Mouse (Mus musculus) kidney, embryonic 16.5 days (tissue): ENCODE data around the gene Lars2. TPM values are rescaled to one million over a fixed set of nuclear protein-coding genes. Genes with fewer than 3 reads are reported as not detected.
"Not testable (repeated sequence)": the region's sequence is repeated elsewhere in the genome, so short reads cannot be mapped to it uniquely, and the experiment has no call there.

Experiments
- ATAC-seq: fragments of 200-750 bp; cut with Nextera tagmentation; 2 replicates; pipeline ENCODE4 v1.8.0; 2017; ENCODE audit warnings: moderate TSS enrichment; ENCODE audit not compliant: low FRiP score, low TSS enrichment
- H3K27ac ChIP-seq: fragments of 300-500 bp; sonication (generic); 2 replicates; pipeline ENCODE4 v1.5.1; 2014; ENCODE audit warnings: low read length
- H3K27me3 ChIP-seq: fragments of 300-500 bp; sonication (generic); 2 replicates; pipeline ENCODE4 v1.6.1; 2014; ENCODE audit warnings: low read length, control low read depth, mixed read lengths; ENCODE audit not compliant: insufficient read depth
- H3K36me3 ChIP-seq: fragments of 300-500 bp; sonication (generic); 2 replicates; pipeline ENCODE4 v1.6.1; 2014; ENCODE audit warnings: low read length, control low read depth, mixed read lengths; ENCODE audit not compliant: insufficient read depth
- H3K4me1 ChIP-seq: fragments of 300-500 bp; sonication (generic); 2 replicates; pipeline ENCODE4 v1.6.1; 2014; ENCODE audit warnings: low read length, control low read depth, mixed read lengths; ENCODE audit not compliant: insufficient read depth
- H3K4me2 ChIP-seq: fragments of 300-500 bp; sonication (generic); replicated peaks from 2 replicates; pipeline ENCODE4 v1.6.1; 2014; ENCODE audit warnings: low read depth, low read length
- H3K4me3 ChIP-seq: fragments of 300-500 bp; sonication (generic); 2 replicates; pipeline ENCODE4 v1.5.1; 2014; ENCODE audit warnings: mild to moderate bottlenecking, low read length
- H3K9ac ChIP-seq: fragments of 300-500 bp; sonication (generic); replicated peaks from 2 replicates; pipeline ENCODE4 v1.6.1; 2014; ENCODE audit warnings: low read length
- H3K9me3 ChIP-seq: fragments of 300-500 bp; sonication (generic); 2 replicates; pipeline ENCODE4 v1.6.1; 2016; ENCODE audit warnings: low read length, control low read depth
- WGBS: fragments of 180-500 bp; shearing (Covaris S2); extraction: QIAGEN DNeasy Blood & Tissue Kit; methylation state at CpG from one replicate; pipeline ENCODE4 v1.1.7; 2014; 5-methylcytosine and 5-hydroxymethylcytosine counted together
- polyA plus RNA-seq: library from polyadenylated mRNA; unstranded; fragments of >200 nt; fragmentation: Nextera tagmentation; extraction: Ambion mirVana; gene quantifications from 2 replicates; pipeline ENCODE4 v1.2.1, GENCODE M21; 2015

Lars2 gene
- polyA plus RNA-seq, 1 experiment from 2014 or later: 702 TPM

DNA sequence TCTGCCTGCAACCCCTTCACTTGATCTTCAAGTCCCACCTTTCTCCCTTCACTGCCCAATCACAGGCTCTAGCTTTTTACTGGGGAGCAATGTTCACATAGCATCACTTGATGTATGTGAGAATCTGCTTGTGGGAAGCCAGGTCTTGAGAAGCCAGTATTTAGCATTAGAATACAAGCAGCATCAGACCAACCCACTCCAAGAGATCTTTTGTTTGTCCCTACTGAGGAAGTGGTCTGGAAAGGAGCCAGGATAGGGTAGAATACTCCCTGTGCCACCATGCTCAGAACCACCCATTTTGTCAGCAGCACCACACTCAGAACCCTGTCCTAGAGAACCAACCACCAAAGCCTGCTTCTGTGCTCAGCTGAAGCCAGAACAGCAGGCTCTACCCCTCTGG lies 64.2 kb downstream of the Lars2 start:
- no peak for ATAC-seq
- Histone ChIP-seq H3K9me3 (no peaks in the 10 kb centered on the region), H3K4me2 (no peak overlapping the region), H3K4me1 (no peaks in the 10 kb centered on the region; the same call in 1 of the 2 replicates), H3K36me3 (peaks cover 13% of the 10 kb centered on the region; the same call in 1 of the 2 replicates), H3K9ac (no peak overlapping the region), H3K27ac (no peak overlapping the region), H3K27me3 (no peaks in the 10 kb centered on the region), H3K4me3 (no peak overlapping the region)

DNA sequence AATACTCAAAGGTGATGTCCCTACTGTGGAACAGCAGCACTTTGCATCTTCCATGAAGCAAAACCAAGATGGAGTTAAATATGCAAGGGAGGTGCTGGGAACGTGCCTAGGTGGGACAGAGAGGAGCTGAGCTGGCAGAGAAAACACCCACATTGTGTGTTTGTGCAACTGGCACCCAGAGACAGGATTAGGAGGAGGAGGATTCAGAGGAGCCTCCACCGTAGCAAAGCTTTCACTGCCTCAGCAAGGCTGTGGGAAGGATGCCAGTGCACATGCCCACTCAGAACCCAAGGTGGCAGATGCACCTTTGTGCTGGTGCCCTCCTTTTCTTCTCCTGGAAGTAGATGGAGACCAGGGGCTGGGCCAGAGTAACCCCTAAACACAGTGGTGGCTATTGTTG lies 71.5 kb downstream of the Lars2 start:
- Histone ChIP-seq H3K27ac (no peak overlapping the region), H3K36me3 (peaks cover 14% of the 10 kb centered on the region; the same call in 1 of the 2 replicates), H3K4me3 (no peak overlapping the region), H3K4me2 (no peak overlapping the region), H3K9ac (no peak overlapping the region), H3K9me3 (no peaks in the 10 kb centered on the region), H3K27me3 (no peaks in the 10 kb centered on the region), H3K4me1 (no peaks in the 10 kb centered on the region)
- WGBS: 71% methylated on average over 2 of the region's 2 CpGs
- no peak for ATAC-seq

DNA sequence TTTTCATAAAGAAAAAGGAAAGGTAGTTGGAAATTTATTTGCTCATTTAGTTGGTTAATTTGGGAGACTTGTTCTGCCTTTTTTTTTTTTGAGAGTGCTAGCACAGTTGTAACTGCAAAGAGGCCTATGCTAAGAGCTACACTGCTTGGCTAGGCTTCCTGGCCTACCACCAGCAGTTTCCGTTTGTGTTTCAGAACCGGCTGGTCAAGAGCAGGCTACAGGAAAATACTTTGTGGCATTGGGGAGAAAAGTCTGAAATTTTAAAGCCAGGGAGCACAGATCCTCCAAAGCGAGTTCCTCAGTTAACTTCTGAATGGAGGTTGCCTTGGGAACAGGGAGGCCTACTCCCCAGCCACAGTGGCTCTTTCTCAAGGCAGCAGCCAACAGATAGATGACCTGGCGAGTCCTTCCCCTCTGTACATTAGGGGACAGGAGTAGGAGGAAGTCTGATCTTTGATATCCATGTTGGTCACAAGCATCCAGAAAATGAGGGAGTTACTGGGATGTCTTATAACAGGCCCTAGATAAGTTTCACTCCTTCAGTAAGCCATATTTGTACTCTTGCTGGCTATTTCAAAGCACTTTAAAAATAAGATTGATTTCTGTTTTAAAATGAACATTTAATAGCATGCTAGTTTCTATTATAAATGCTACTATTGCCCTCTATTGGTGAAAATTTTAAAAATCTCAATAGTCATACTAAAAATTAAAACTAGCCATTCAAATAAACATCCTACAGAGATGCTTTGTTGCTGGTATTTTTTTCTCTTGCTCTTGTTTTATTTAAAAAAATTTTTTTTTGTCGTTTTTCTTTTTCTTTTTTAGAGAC lies 73.7 kb downstream of the Lars2 start:
- 71% methylated on average over 5 of the region's 5 CpGs for WGBS
- Histone ChIP-seq H3K9ac (no peak overlapping the region), H3K27ac (no peak overlapping the region), H3K36me3 (peaks cover 18% of the 10 kb centered on the region; the same call in 1 of the 2 replicates), H3K4me1 (no peaks in the 10 kb centered on the region), H3K4me3 (no peak overlapping the region), H3K4me2 (no peak overlapping the region), H3K27me3 (no peaks in the 10 kb centered on the region), H3K9me3 (no peaks in the 10 kb centered on the region)
- no peak for ATAC-seq

DNA sequence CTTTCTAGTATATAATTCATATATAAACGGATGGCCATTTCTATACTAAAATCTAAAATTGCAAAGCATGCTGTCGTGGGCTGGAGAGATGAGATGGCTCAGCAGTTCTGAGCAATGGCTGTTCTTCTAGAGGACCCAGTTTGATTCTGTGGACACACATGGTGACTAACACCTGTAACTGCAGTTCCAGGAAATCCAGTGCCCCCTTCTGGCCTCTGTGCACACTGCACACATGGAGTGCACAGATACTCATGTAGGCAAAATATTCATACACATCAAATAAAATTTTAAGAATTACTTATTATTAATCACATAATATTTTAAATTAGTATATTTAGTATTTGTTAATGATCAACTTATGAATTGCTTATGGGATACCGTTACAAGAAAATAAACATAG lies 80.4 kb downstream of the Lars2 start:
- not testable (repeated sequence) for H3K4me1 ChIP-seq, H3K27me3 ChIP-seq, H3K9me3 ChIP-seq, ATAC-seq, H3K36me3 ChIP-seq, H3K4me2 ChIP-seq, H3K4me3 ChIP-seq, H3K27ac ChIP-seq, H3K9ac ChIP-seq
- WGBS: 93% methylated on average over 2 of the region's 3 CpGs

DNA sequence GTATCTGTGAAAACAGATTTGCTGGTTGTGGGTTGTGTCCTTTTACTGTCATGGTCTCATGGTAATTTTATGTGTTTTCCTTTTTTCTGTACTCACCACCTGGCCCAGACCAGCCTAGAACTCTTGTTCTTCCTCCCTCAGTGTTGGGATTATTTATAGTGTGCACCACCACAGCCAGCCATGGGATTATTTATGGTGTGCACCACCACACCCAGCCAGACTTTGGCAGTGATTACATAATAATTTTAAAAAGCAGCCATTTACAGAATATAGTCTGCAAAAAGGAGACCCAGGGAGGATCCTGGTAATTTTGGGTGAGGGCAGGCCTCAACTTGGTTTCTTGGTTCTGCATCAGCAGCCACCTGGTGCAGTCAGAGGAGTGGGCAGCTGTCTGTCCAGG lies 81.9 kb downstream of the Lars2 start:
- Histone ChIP-seq H3K36me3 (0 out of 2 replicates have a peak, but pooled peaks cover under 1% of the 10 kb centered on the region), H3K27me3 (no peaks in the 10 kb centered on the region), H3K9me3 (no peaks in the 10 kb centered on the region), H3K27ac (no peak overlapping the region), H3K4me3 (no peak overlapping the region), H3K9ac (no peak overlapping the region), H3K4me1 (no peaks in the 10 kb centered on the region), H3K4me2 (no peak overlapping the region)
- no peak for ATAC-seq

DNA sequence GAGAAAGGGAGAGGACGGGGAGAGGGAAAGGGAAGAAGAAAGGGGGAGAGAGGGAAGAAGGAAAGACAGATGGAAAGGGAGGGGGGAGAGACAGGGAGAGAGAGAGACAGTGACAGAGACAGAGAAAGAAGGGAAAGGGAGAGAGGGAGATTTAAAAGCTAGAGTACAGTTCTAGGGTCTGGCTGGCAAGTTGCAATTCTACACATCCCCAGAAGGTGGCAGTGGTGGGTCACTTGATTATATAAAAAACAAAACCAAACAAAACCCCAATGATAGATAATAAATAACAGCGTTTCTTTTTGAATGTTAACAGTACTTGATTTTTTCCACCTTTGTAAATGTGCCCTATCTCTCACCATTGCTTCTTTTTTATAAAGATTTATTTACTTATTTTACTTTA lies 83.4 kb downstream of the Lars2 start:
- Histone ChIP-seq H3K36me3 (no peaks in the 10 kb centered on the region), H3K9me3 (no peaks in the 10 kb centered on the region), H3K4me1 (no peaks in the 10 kb centered on the region), H3K4me2 (no peak overlapping the region), H3K4me3 (no peak overlapping the region), H3K27ac (no peak overlapping the region), H3K9ac (no peak overlapping the region), H3K27me3 (no peaks in the 10 kb centered on the region)
- ATAC-seq: no peak
- 39% methylated on average over 2 of the region's 2 CpGs for WGBS

DNA sequence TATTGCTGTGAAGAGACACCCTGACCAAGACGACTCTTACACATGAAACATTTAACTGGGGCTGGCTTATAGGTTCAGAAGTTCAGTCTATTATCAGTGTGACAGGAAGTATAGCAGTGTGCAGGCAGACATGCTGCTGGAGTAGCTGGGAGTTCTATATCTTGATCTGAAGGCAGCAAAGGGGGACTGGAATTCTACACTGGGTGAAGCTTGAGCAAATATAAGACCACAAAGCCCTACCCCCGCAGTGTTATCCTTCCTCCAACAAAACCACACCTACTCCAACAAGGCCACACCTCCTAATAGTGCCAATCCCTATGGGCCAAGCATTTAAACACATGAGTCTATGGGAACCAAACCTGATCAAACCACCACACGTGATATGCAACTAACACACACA lies 85.0 kb downstream of the Lars2 start:
- Histone ChIP-seq H3K4me2 (no peak overlapping the region), H3K27me3 (no peaks in the 10 kb centered on the region), H3K4me3 (no peak overlapping the region), H3K27ac (no peak overlapping the region), H3K9me3 (no peaks in the 10 kb centered on the region), H3K4me1 (peaks cover 7% of the 10 kb centered on the region; the same call in 1 of the 2 replicates), H3K36me3 (no peaks in the 10 kb centered on the region), H3K9ac (no peak overlapping the region)
- ATAC-seq: no peak
- 70% methylated on average over 3 of the region's 3 CpGs for WGBS

DNA sequence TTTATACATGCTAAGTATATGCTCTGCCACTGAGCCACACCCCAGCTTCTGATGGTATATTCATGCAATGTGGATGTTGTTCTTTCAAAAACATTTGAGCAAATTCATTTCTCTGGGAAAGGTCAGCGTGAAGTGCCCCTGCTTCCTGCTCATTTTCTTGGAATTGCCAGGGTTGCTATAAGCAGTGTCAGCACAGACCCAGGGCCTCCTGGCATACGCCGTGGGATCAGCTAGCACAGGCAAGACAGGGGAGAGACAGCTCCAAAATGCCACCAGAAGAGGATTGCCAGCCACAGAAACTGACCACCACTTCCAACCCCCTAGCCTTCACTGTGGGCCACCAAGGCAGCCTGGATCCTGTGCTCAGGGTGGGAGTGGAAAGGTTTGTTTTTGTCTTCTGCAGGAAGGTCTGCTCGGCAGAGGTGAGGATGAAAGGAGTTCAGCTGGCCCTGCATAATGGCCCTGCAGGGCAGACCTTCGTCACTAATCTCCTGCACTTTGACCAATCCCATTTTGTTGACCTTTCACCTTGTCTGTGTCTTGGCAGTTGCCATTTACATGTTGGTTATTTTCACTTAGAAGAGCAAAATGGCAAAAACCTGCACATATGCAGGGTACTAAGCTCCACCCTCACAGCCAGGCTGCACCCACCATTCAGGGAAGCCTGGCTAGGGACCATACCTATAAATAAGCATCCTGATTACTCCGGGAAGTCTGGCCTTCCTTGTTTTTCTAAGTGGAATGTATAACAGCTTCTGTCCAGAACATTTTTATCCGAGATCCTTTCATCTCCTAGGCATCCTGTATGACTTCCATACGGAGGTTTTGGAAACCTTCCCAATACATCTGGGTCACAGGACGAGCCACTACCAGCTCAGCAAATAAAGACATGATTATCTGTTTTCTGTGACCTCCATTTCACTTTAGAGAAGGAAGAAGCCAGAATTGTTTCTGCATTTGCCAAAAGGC lies 90.2 kb downstream of the Lars2 start:
- peak overlapping the region; percentile 71 for H3K27ac ChIP-seq
- no peak overlapping the region for H3K4me2 ChIP-seq
- WGBS: 46% methylated on average over 9 of the region's 9 CpGs

DNA sequence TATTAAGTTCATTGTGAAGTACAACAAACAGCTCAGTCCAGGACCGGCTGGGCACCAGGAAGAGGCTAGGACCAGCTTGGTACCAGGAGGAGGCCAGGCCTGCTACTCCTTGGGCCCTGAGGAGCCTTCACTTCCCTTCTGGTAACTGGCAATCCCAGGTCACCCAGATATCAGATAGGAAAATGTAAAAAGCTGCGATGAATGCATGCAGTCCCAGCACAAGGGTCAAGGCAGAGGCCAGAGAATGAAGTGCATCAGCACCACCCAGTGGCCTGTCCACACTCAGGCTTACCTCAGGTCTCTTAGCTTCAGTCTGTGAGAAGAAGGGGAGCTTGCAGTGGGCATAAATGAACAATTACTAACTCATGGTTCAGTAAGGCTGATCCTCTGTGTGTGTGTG lies 90.9 kb downstream of the Lars2 start:
- no peaks in the 10 kb centered on the region for H3K27me3 ChIP-seq
- H3K9ac ChIP-seq: no peak overlapping the region
- no peak overlapping the region for H3K4me3 ChIP-seq
- H3K36me3 ChIP-seq: no peaks in the 10 kb centered on the region; the same call in 1 of the 2 replicates
- no peak for ATAC-seq
- H3K4me2 ChIP-seq: no peak overlapping the region
- no peaks in the 10 kb centered on the region for H3K9me3 ChIP-seq
- H3K4me1 ChIP-seq: peaks cover 11% of the 10 kb centered on the region; the same call in 1 of the 2 replicates
- WGBS: 52% methylated on average over 2 of the region's 2 CpGs
- peak overlapping the region; percentile 71; the same call in 1 of the 2 replicates for H3K27ac ChIP-seq

More for the DNA sequence above, 90.2 kb downstream of the Lars2 start:
- ATAC-seq: 0 out of 2 replicates have a peak, but pooled peaks have one; percentile 18
- Histone ChIP-seq H3K36me3 (no peaks in the 10 kb centered on the region; the same call in 1 of the 2 replicates), H3K9ac (no peak overlapping the region), H3K27me3 (no peaks in the 10 kb centered on the region), H3K4me1 (peaks cover 11% of the 10 kb centered on the region; the same call in 1 of the 2 replicates), H3K4me3 (no peak overlapping the region), H3K9me3 (no peaks in the 10 kb centered on the region)
